9 mouse cellular contexts compared by ENCODE assay signal in genomic region chr8:120607885-120608284, GRCm38 (mm10). TPM values are rescaled to one million over a fixed set of nuclear protein-coding genes. Genes with fewer than 3 reads are reported as not detected.
DNase-seq lines count a peak whose midpoint lies in the region; ATAC-seq and TF ChIP-seq lines count a peak whose summit lies in the region.
"Had no signal": no experiment of that assay in that cellular context is flagged by ENCODE, and none has a peak within 500 bp of the region (broad histone marks: within the 10 kb centered on the region; RNA-seq: fewer than 3 reads in every experiment).

No protein-coding gene starts in this region.

- peak; percentile 97 for DNase-seq in midbrain, embryonic 11.5 days (ENCODE audit: low spot score, missing footprints)
- DNase-seq in c-Kit-positive CD71-positive TER-119-positive erythroid progenitor cells, embryonic 14.5 days (ENCODE audit: low spot score) = peak; percentile 71
- peak; percentile 84 for DNase-seq in induced T-regulatory cell, adult 2 months (ENCODE audit: low read depth)
- DNase-seq in limb, embryonic 10.5 days (ENCODE audit: low spot score) = peak; percentile 86
- DNase-seq in testis, postnatal 10 days (ENCODE audit: low spot score) = peak; percentile 92

- no peaks in the 10 kb centered on the region for H3K79me2 ChIP-seq in myocyte (ENCODE audit: control insufficient read depth, insufficient read depth)

- 0 out of 2 replicates have a peak, but pooled peaks have one; percentile 55 for ATAC-seq in midbrain, embryonic 11.5 days (ENCODE audit: low FRiP score)
- ATAC-seq in midbrain, embryonic 15.5 days (replicated peaks) = no peak
- ATAC-seq in forebrain, embryonic 16.5 days = peak; percentile 73

- H3K4me3 ChIP-seq in midbrain, embryonic 11.5 days (ENCODE audit: low read depth, low read length) = no peak overlapping the region
- H3K4me3 ChIP-seq in midbrain, embryonic 15.5 days = no peak overlapping the region
- no peak overlapping the region for H3K4me3 ChIP-seq in forebrain, embryonic 16.5 days (replicated peaks; ENCODE audit: low read length)
- no peak overlapping the region for H3K4me3 ChIP-seq in limb, embryonic 10.5 days
- no peak overlapping the region for H3K4me3 ChIP-seq in myocyte
- H3K4me3 ChIP-seq: embryonic facial prominence, embryonic 13.5 days had no signal

- H3K27me3 ChIP-seq in midbrain, embryonic 11.5 days (ENCODE audit: control insufficient read depth, insufficient read depth, low read length) = no peaks in the 10 kb centered on the region
- H3K27me3 ChIP-seq in midbrain, embryonic 15.5 days (replicated peaks) = no peaks in the 10 kb centered on the region
- no peaks in the 10 kb centered on the region for H3K27me3 ChIP-seq in forebrain, embryonic 16.5 days (replicated peaks; ENCODE audit: control insufficient read depth, insufficient read depth, low read length)
- 0 out of 2 replicates have a peak, but pooled peaks cover 15% of the 10 kb centered on the region for H3K27me3 ChIP-seq in limb, embryonic 10.5 days (ENCODE audit: low read depth, poor library complexity, severe bottlenecking)
- no peaks in the 10 kb centered on the region for H3K27me3 ChIP-seq in myocyte (ENCODE audit: control insufficient read depth, insufficient read depth, insufficient read length)
- H3K27me3 ChIP-seq: embryonic facial prominence, embryonic 13.5 days had no signal

- 16% methylated on average over 7 of the region's 7 CpGs for WGBS in midbrain, embryonic 11.5 days
- WGBS in midbrain, embryonic 15.5 days = 13% methylated on average over 7 of the region's 7 CpGs
- 10% methylated on average over 7 of the region's 7 CpGs for WGBS in forebrain, embryonic 16.5 days
- WGBS in limb, embryonic 10.5 days = 16% methylated on average over 7 of the region's 7 CpGs

- H3K9ac ChIP-seq in midbrain, embryonic 11.5 days (ENCODE audit: low read length) = no peak overlapping the region
- no peak overlapping the region for H3K9ac ChIP-seq in midbrain, embryonic 15.5 days
- H3K9ac ChIP-seq in forebrain, embryonic 16.5 days (replicated peaks; ENCODE audit: low read depth, low read length) = no peak overlapping the region
- H3K9ac ChIP-seq: embryonic facial prominence, embryonic 13.5 days had no signal

- H3ac ChIP-seq in myocyte (ENCODE audit: control insufficient read depth, insufficient read length) = no peak overlapping the region

- H3K9me3 ChIP-seq in midbrain, embryonic 11.5 days (ENCODE audit: control insufficient read depth, low read length) = no peaks in the 10 kb centered on the region
- no peaks in the 10 kb centered on the region for H3K9me3 ChIP-seq in midbrain, embryonic 15.5 days
- no peaks in the 10 kb centered on the region for H3K9me3 ChIP-seq in forebrain, embryonic 16.5 days (ENCODE audit: control insufficient read depth, low read length)
- H3K9me3 ChIP-seq in limb, embryonic 10.5 days (replicated peaks) = no peaks in the 10 kb centered on the region
- H3K9me3 ChIP-seq: embryonic facial prominence, embryonic 13.5 days had no signal

- no peak overlapping the region for H3K4me2 ChIP-seq in midbrain, embryonic 11.5 days
- H3K4me2 ChIP-seq in midbrain, embryonic 15.5 days = no peak overlapping the region
- H3K4me2 ChIP-seq in forebrain, embryonic 16.5 days (ENCODE audit: low read length) = no peak overlapping the region
- H3K4me2 ChIP-seq in myocyte (ENCODE audit: low read depth) = peak overlapping the region; percentile 38
- H3K4me2 ChIP-seq: embryonic facial prominence, embryonic 13.5 days had no signal

- H3K36me3 ChIP-seq in midbrain, embryonic 11.5 days (ENCODE audit: control insufficient read depth, insufficient read depth, low read length) = no peaks in the 10 kb centered on the region
- H3K36me3 ChIP-seq in midbrain, embryonic 15.5 days (replicated peaks) = no peaks in the 10 kb centered on the region
- no peaks in the 10 kb centered on the region for H3K36me3 ChIP-seq in forebrain, embryonic 16.5 days (ENCODE audit: control insufficient read depth, insufficient read depth)
- no peaks in the 10 kb centered on the region for H3K36me3 ChIP-seq in limb, embryonic 10.5 days
- H3K36me3 ChIP-seq in myocyte (ENCODE audit: control insufficient read depth, insufficient read depth) = no peaks in the 10 kb centered on the region
- H3K36me3 ChIP-seq: embryonic facial prominence, embryonic 13.5 days had no signal

- H3K27ac ChIP-seq in midbrain, embryonic 11.5 days (ENCODE audit: low read depth, low read length) = no peak overlapping the region
- H3K27ac ChIP-seq in midbrain, embryonic 15.5 days = no peak overlapping the region
- H3K27ac ChIP-seq in forebrain, embryonic 16.5 days (ENCODE audit: low read length) = no peak overlapping the region
- no peak overlapping the region for H3K27ac ChIP-seq in limb, embryonic 10.5 days
- H3K27ac ChIP-seq: embryonic facial prominence, embryonic 13.5 days had no signal

- H3K4me1 ChIP-seq in midbrain, embryonic 11.5 days (ENCODE audit: control insufficient read depth, insufficient read depth, low read length) = peaks cover 1% of the 10 kb centered on the region; the same call in 1 of the 2 replicates
- peaks cover 2% of the 10 kb centered on the region for H3K4me1 ChIP-seq in midbrain, embryonic 15.5 days
- 0 out of 2 replicates have a peak, but pooled peaks cover 1% of the 10 kb centered on the region for H3K4me1 ChIP-seq in forebrain, embryonic 16.5 days (replicated peaks; ENCODE audit: control insufficient read depth, insufficient read depth, low read length)
- peaks cover 14% of the 10 kb centered on the region for H3K4me1 ChIP-seq in limb, embryonic 10.5 days

- TF ChIP-seq POLR2A in myocyte (IDR thresholded peaks at IDR 0.05; ENCODE audit: insufficient read length, low read depth) = no peak

TF ChIP-seq in myocyte, 11 proteins besides CTCF, POLR2A, EP300 and RAD21:
- TF ChIP-seq POLR2AphosphoS2 (IDR thresholded peaks at IDR 0.05; ENCODE audit: insufficient read length, low read depth) (no peak), SRF (IDR thresholded peaks at IDR 0.05; ENCODE audit: control insufficient read depth, insufficient read length, low read depth) (no peak), MYOD1 (IDR thresholded peaks at IDR 0.05; ENCODE audit: control insufficient read depth in 1 of 3, insufficient read length in 2 of 3, low read depth in 2 of 3) (no peak), E2F4 (IDR thresholded peaks at IDR 0.05; ENCODE audit: insufficient read depth) (no peak), MAX (IDR thresholded peaks at IDR 0.05; ENCODE audit: low read depth) (no peak), MYOG (IDR thresholded peaks at IDR 0.05; ENCODE audit: control insufficient read depth in 1 of 3, insufficient read depth in 1 of 3, insufficient read length in 2 of 3, low read depth in 2 of 3) (no peak), USF1 (IDR thresholded peaks at IDR 0.05; ENCODE audit: low read depth) (no peak)

RNA-seq across cellular contexts. Expression of gene Gins2, which starts 18.8 kb away (rescaled TPM):
- 113 and 120 TPM in 2 replicates for polyA plus RNA-seq in midbrain, embryonic 11.5 days (2014; fragmentation: Nextera tagmentation; extraction: Ambion mirVana)
- polyA plus RNA-seq in midbrain, embryonic 15.5 days (2015; fragmentation: Nextera tagmentation; extraction: Ambion mirVana) = 15.3 and 16.5 TPM in 2 replicates
- polyA plus RNA-seq in forebrain, embryonic 16.5 days (2015; fragmentation: Nextera tagmentation; extraction: Ambion mirVana) = 23.1 and 24.3 TPM in 2 replicates
- 153 and 167 TPM in 2 replicates for polyA plus RNA-seq in limb, embryonic 10.5 days (2016; fragmentation: Nextera tagmentation; extraction: Ambion mirVana)
- polyA plus RNA-seq in myocyte (2012; fragmentation: generic; extraction: Trizol) = 11.2 TPM

RNA-seq across cellular contexts. Expression of gene 1190005I06Rik, which starts 39.5 kb away (rescaled TPM):
- 2.9 and 4.4 TPM in 2 replicates for polyA plus RNA-seq in midbrain, embryonic 11.5 days (2014; fragmentation: Nextera tagmentation; extraction: Ambion mirVana)
- polyA plus RNA-seq in midbrain, embryonic 15.5 days (2015; fragmentation: Nextera tagmentation; extraction: Ambion mirVana) = 18.1 and 20.1 TPM in 2 replicates
- polyA plus RNA-seq in forebrain, embryonic 16.5 days (2015; fragmentation: Nextera tagmentation; extraction: Ambion mirVana) = 8.4 and 11.0 TPM in 2 replicates
- 2.7 and 3.4 TPM in 2 replicates for polyA plus RNA-seq in limb, embryonic 10.5 days (2016; fragmentation: Nextera tagmentation; extraction: Ambion mirVana)
- polyA plus RNA-seq in myocyte (2012; fragmentation: generic; extraction: Trizol) = 4.9 TPM

RNA-seq across cellular contexts. Expression of gene Gm27021, which starts 60.0 kb away (rescaled TPM):
- polyA plus RNA-seq in midbrain, embryonic 11.5 days (2014; fragmentation: Nextera tagmentation; extraction: Ambion mirVana) = 3.4 and 3.5 TPM in 2 replicates
- 6.6 and 6.8 TPM in 2 replicates for polyA plus RNA-seq in midbrain, embryonic 15.5 days (2015; fragmentation: Nextera tagmentation; extraction: Ambion mirVana)
- polyA plus RNA-seq in forebrain, embryonic 16.5 days (2015; fragmentation: Nextera tagmentation; extraction: Ambion mirVana) = 5.5 and 9.6 TPM in 2 replicates
- polyA plus RNA-seq in limb, embryonic 10.5 days (2016; fragmentation: Nextera tagmentation; extraction: Ambion mirVana) = 3.4 and 3.8 TPM in 2 replicates
- polyA plus RNA-seq in myocyte (2012; fragmentation: generic; extraction: Trizol) = 1.9 TPM
